Mouse (Mus musculus): ENCODE measurements at regions not wholly inside any gene's neighbourhood (a gene's known extent, or its start where the extent isn't known, plus 50 kb on each side); places are given as distances from the start of the nearest gene placed in this dataset.

DNA sequence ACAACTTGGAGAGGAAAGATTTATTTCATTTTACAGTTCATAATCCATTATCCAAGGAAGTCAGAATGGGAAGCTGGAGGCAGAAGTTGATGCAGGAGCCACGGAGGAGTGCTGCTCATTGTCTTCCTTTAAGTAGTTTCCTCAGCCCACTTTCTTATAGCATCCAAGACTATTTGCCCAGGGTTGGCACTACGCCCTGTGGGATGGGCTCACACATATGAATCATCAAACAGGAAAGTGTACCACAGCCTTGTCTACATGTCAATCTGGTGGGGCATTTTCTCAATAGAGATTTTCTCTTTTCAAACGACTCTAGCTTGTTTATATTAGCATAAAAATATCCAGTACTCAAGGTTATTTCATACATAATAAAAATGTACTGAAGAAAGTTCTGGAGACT lies 88.2 kb upstream of the Asb5 start:
- in situ Hi-C loops (cut with MboI; ENCODE audit: low pct_ligation_motif_present, low pct_unique_long_range_greater_than_20kb, low sequenced_read_pairs) = no loop called here
- DNase-seq (ENCODE audit: extremely low read depth) = no peak
- no peak for TF ChIP-seq NRF1 (IDR thresholded peaks at IDR 0.05; ENCODE audit: low read depth, low read length)
- no peak for TF ChIP-seq SIN3A (IDR thresholded peaks at IDR 0.05; ENCODE audit: low read length)
- TF ChIP-seq ZKSCAN1 (IDR thresholded peaks at IDR 0.05; ENCODE audit: borderline replicate concordance, low read depth, low read length) = no peak
- TF ChIP-seq POLR2A (IDR thresholded peaks at IDR 0.05; ENCODE audit: low read depth, low read length) = no peak
- TF ChIP-seq ELF1 (IDR thresholded peaks at IDR 0.05; ENCODE audit: low read depth, low read length) = no peak
- no peak for TF ChIP-seq RAD21 (IDR thresholded peaks at IDR 0.05; ENCODE audit: low read depth, low read length)
- TF ChIP-seq ZC3H11A (IDR thresholded peaks at IDR 0.05; ENCODE audit: low read depth, low read length) = no peak
- no peak for TF ChIP-seq CHD1 (IDR thresholded peaks at IDR 0.05; ENCODE audit: low read depth, low read length)
- no peak for TF ChIP-seq MAFK (IDR thresholded peaks at IDR 0.05; ENCODE audit: insufficient replicate concordance, low read length)
- no peak for TF ChIP-seq ETS1 (conservative IDR thresholded peaks at IDR 0.05; ENCODE audit: low read depth, low read length)
- no peak for TF ChIP-seq IRF4 (IDR thresholded peaks at IDR 0.05; ENCODE audit: low read depth, low read length)
- no peak for TF ChIP-seq BHLHE40 (IDR thresholded peaks at IDR 0.05; ENCODE audit: low read depth, low read length)
- TF ChIP-seq TBP (conservative IDR thresholded peaks at IDR 0.05; ENCODE audit: low read depth, low read length) = no peak
- no peak for TF ChIP-seq RCOR1 (conservative IDR thresholded peaks at IDR 0.05; ENCODE audit: low read depth, low read length)
- no peak for TF ChIP-seq HCFC1 (IDR thresholded peaks at IDR 0.05; ENCODE audit: low read depth, low read length)
- TF ChIP-seq USF1 (IDR thresholded peaks at IDR 0.05; ENCODE audit: low read depth, low read length) = no peak
- no peak for TF ChIP-seq JUND (conservative IDR thresholded peaks at IDR 0.05; ENCODE audit: low read depth, low read length)
- TF ChIP-seq CTCF (conservative IDR thresholded peaks at IDR 0.05 in 1 of 2, IDR thresholded peaks at IDR 0.05 in 1 of 2; ENCODE audit: low read depth in 2 of 2, low read length in 2 of 2) = no peak
- no peak for TF ChIP-seq UBTF (IDR thresholded peaks at IDR 0.05; ENCODE audit: low read depth, low read length)
- no peak for TF ChIP-seq MAX (IDR thresholded peaks at IDR 0.05; ENCODE audit: low read length)
- H3K27me3 ChIP-seq (replicated peaks) = no peaks in the 10 kb centered on the region
- dilution Hi-C loops (cut with MboI; ENCODE audit: extremely low pct_ligation_motif_present, extremely low pct_unique_long_range_greater_than_20kb, low sequenced_read_pairs) = no loop called here
- no peak overlapping the region for H3K27ac ChIP-seq (ENCODE audit: insufficient read depth, low read depth)
- no peak overlapping the region for H3K4me2 ChIP-seq (ENCODE audit: insufficient read depth, low read depth, poor library complexity, severe bottlenecking)
- H3K9ac ChIP-seq (ENCODE audit: insufficient read depth, low read depth) = no peak overlapping the region
- no peak overlapping the region for H3K4me3 ChIP-seq (replicated peaks in 1 of 3; ENCODE audit: low read depth in 2 of 3, low read length in 2 of 3, poor library complexity in 1 of 3)
- no peaks in the 10 kb centered on the region for H3K79me2 ChIP-seq (replicated peaks; ENCODE audit: control insufficient read depth, extremely low read depth, insufficient read depth, poor library complexity, severe bottlenecking)
- no peaks in the 10 kb centered on the region for H3K9me3 ChIP-seq (replicated peaks; ENCODE audit: low read length)
- no peaks in the 10 kb centered on the region; a peak in 1 of 4 replicates for H3K4me1 ChIP-seq (ENCODE audit: control insufficient read depth in 1 of 2, insufficient read depth in 2 of 2)
- no peaks in the 10 kb centered on the region for H3K36me3 ChIP-seq (replicated peaks in 1 of 2; ENCODE audit: control insufficient read depth in 1 of 2, insufficient read depth in 1 of 2, low read length in 1 of 2)

DNA sequence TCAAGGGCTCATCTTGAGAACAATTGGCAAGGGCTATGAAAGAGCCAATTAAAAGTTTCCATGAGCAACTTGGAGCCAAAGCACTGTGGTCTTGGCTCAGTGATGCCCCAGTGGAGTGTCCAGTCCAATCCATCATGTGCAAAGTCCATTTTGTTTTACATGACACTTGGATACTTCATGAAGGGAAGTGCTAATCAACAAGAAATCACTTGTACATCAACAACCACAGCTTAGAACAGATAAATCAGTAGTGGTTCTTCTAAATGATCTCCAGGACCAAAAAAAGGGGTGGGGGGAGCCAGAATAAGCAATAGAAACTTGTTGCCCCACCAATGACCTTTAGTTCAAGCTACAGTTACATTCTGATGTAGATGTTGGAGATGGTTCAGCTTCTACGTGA lies 87.0 kb upstream of the Asb5 start:
- TF ChIP-seq MEF2A (IDR thresholded peaks at IDR 0.05; ENCODE audit: borderline replicate concordance, low read depth, low read length) (no peak), ELF1 (IDR thresholded peaks at IDR 0.05; ENCODE audit: low read depth, low read length) (no peak), MAZ (IDR thresholded peaks at IDR 0.05; ENCODE audit: low read depth, low read length) (no peak), USF1 (IDR thresholded peaks at IDR 0.05; ENCODE audit: low read depth, low read length) (no peak), RCOR1 (conservative IDR thresholded peaks at IDR 0.05; ENCODE audit: low read depth, low read length) (no peak), HCFC1 (IDR thresholded peaks at IDR 0.05; ENCODE audit: low read depth, low read length) (no peak), CTCF (conservative IDR thresholded peaks at IDR 0.05 in 1 of 2, IDR thresholded peaks at IDR 0.05 in 1 of 2; ENCODE audit: low read depth in 2 of 2, low read length in 2 of 2) (no peak), SMC3 (IDR thresholded peaks at IDR 0.05; ENCODE audit: low read depth, low read length) (no peak), MAFK (IDR thresholded peaks at IDR 0.05; ENCODE audit: insufficient replicate concordance, low read length) (no peak), ZNF384 (IDR thresholded peaks at IDR 0.05; ENCODE audit: low read depth, low read length) (no peak), BHLHE40 (IDR thresholded peaks at IDR 0.05; ENCODE audit: low read depth, low read length) (no peak), TBP (conservative IDR thresholded peaks at IDR 0.05; ENCODE audit: low read depth, low read length) (no peak), GABPA (IDR thresholded peaks at IDR 0.05; ENCODE audit: insufficient replicate concordance, low read depth, low read length) (no peak), IRF4 (IDR thresholded peaks at IDR 0.05; ENCODE audit: low read depth, low read length) (no peak)
- dilution Hi-C loops (cut with MboI; ENCODE audit: extremely low pct_ligation_motif_present, extremely low pct_unique_long_range_greater_than_20kb, low sequenced_read_pairs) (no loop called here), in situ Hi-C loops (cut with MboI; ENCODE audit: low pct_ligation_motif_present, low pct_unique_long_range_greater_than_20kb, low sequenced_read_pairs) (no loop called here)
- Histone ChIP-seq H3K27ac (ENCODE audit: insufficient read depth, low read depth) (no peak overlapping the region), H3K36me3 (replicated peaks in 1 of 2; ENCODE audit: control insufficient read depth in 1 of 2, insufficient read depth in 1 of 2, low read length in 1 of 2) (no peaks in the 10 kb centered on the region), H3K4me1 (ENCODE audit: control insufficient read depth in 1 of 2, insufficient read depth in 2 of 2) (peaks cover 0 to 6% of the 10 kb centered on the region in 2 experiments; a peak in 1 of 4 replicates), H3K4me2 (ENCODE audit: insufficient read depth, low read depth, poor library complexity, severe bottlenecking) (no peak overlapping the region), H3K79me2 (replicated peaks; ENCODE audit: control insufficient read depth, extremely low read depth, insufficient read depth, poor library complexity, severe bottlenecking) (no peaks in the 10 kb centered on the region), H3K27me3 (replicated peaks) (no peaks in the 10 kb centered on the region), H3K9me3 (replicated peaks; ENCODE audit: low read length) (no peaks in the 10 kb centered on the region), H3K9ac (ENCODE audit: insufficient read depth, low read depth) (no peak overlapping the region), H3K4me3 (replicated peaks in 1 of 3; ENCODE audit: low read depth in 2 of 3, low read length in 2 of 3, poor library complexity in 1 of 3) (no peak overlapping the region)
- DNase-seq (ENCODE audit: extremely low read depth) = no peak
